Mouse (Mus musculus) liver, embryonic 14.5 days (tissue): ENCODE measurements around the gene Smap2. TPM values are rescaled to one million over a fixed set of nuclear protein-coding genes. Genes with fewer than 3 reads are reported as not detected.

Experiments used
- ATAC-seq: fragments of 200-750 bp; cut with Nextera tagmentation; 2 replicates; pipeline ENCODE4 v1.8.0; 2017; ENCODE audit warnings: moderate number of reproducible peaks, mild to moderate bottlenecking, moderate library complexity; ENCODE audit not compliant: insufficient read depth
- DNase-seq, 3 experiments: peaks; one replicate each; pipeline ENCODE4 v3.0.0-alpha.2; 2012 to 2013; ENCODE audit warnings: low read depth in 3 of 3, low spot score in 3 of 3
- H3K27ac ChIP-seq: fragments of 300-500 bp; sonication (generic); 2 replicates; pipeline ENCODE4 v1.5.1; 2014; ENCODE audit warnings: moderate library complexity, mild to moderate bottlenecking, control low read depth, inconsistent platforms
- H3K27me3 ChIP-seq: fragments of 300-500 bp; sonication (generic); 2 replicates; pipeline ENCODE4 v1.6.1; 2014; ENCODE audit warnings: mild to moderate bottlenecking, low read length, moderate library complexity; ENCODE audit not compliant: control insufficient read depth, insufficient read depth
- H3K36me3 ChIP-seq: fragments of 300-500 bp; sonication (generic); replicated peaks from 2 replicates; pipeline ENCODE4 v1.6.1; 2014; ENCODE audit warnings: low read depth; ENCODE audit not compliant: control insufficient read depth, insufficient read depth
- H3K4me1 ChIP-seq, 2 experiments: fragments of 200-500 bp in 1 of 2; fragments of 300-500 bp in 1 of 2; sonication (generic) in 1 of 2; replicated peaks; 2 replicates each; pipeline ENCODE4 v1.6.1; 2012 to 2014; ENCODE audit warnings: antibody characterized with exemption in 1 of 2, inconsistent platforms in 1 of 2, low read length in 1 of 2; ENCODE audit not compliant: control insufficient read depth in 2 of 2, insufficient read depth in 2 of 2
- H3K4me2 ChIP-seq: fragments of 300-500 bp; sonication (generic); 2 replicates; pipeline ENCODE4 v1.6.1; 2014; ENCODE audit warnings: low read depth, mild to moderate bottlenecking, control low read depth, moderate library complexity
- H3K4me3 ChIP-seq, 2 experiments: fragments of 200-500 bp in 1 of 2; fragments of 300-500 bp in 1 of 2; sonication (generic) in 1 of 2; 2 replicates each; pipeline ENCODE4 v1.5.1; 2012 to 2014; ENCODE audit warnings: low read depth in 2 of 2, low read length in 2 of 2, mild to moderate bottlenecking in 2 of 2, control low read depth in 1 of 2, inconsistent platforms in 1 of 2, moderate library complexity in 1 of 2; ENCODE audit not compliant: insufficient read depth in 1 of 2
- H3K9ac ChIP-seq: fragments of 300-500 bp; sonication (generic); replicated peaks from 2 replicates; pipeline ENCODE4 v1.6.1; 2014; ENCODE audit warnings: mild to moderate bottlenecking, control low read depth, moderate library complexity
- H3K9me3 ChIP-seq: fragments of 300-500 bp; sonication (generic); 2 replicates; pipeline ENCODE4 v1.6.1; 2016; ENCODE audit warnings: low read length, mixed read lengths; ENCODE audit not compliant: control insufficient read depth
- CTCF ChIP-seq: IDR thresholded peaks from 2 replicates; pipeline ENCODE4 v1.5.1; 2016; ENCODE audit warnings: antibody characterized with exemption, low read depth, control low read depth
- EP300 ChIP-seq: IDR thresholded peaks from 2 replicates; pipeline ENCODE4 v1.6.1; 2016; ENCODE audit warnings: antibody characterized with exemption, low read depth
- WGBS: fragments of 180-500 bp; shearing (Covaris S2); extraction: QIAGEN DNeasy Blood & Tissue Kit; methylation state at CpG from one replicate; pipeline ENCODE4 v1.1.7; 2014; ENCODE audit not compliant: insufficient replicate concordance; 5-methylcytosine and 5-hydroxymethylcytosine counted together
- polyA plus RNA-seq, 2 experiments: library from polyadenylated mRNA; depleted of rRNA in 1 of 2; stranded (reverse) in 1 of 2; unstranded in 1 of 2; fragments of >200 nt; fragmentation: Nextera tagmentation in 1 of 2; extraction: Ambion mirVana in 1 of 2; gene quantifications; 2 replicates each; pipeline versions ENCODE4 v1.2.1 to v1.2.3; 2012 to 2014

Gene Smap2
- polyA plus RNA-seq, 2 experiments: 17.0 to 19.6 TPM

- Histone ChIP-seq H3K9ac (peak overlapping the region; percentile 98), H3K27ac (peak overlapping the region; percentile 87), H3K4me2 (peak overlapping the region; percentile 74), H3K36me3 (no peaks in the 10 kb centered on the region), H3K27me3 (no peaks in the 10 kb centered on the region), H3K9me3 (no peaks in the 10 kb centered on the region), H3K4me3 (peak overlapping the region; percentile 81 to 95), H3K4me1 (peaks cover 41 to 46% of the 10 kb centered on the region in 2 experiments)
- peak; percentile 74 to 81 (median 78) for DNase-seq
- TF ChIP-seq CTCF (no peak), EP300 (peak; percentile 88)
- peak; percentile 63 for ATAC-seq
- 5% methylated on average over 10 of the region's 10 CpGs for WGBS
These were observed 2.3 kb downstream of the Smap2 start for GRCm38 (mm10) chr4:121014594-121015267.

- Histone ChIP-seq H3K36me3 (no peaks in the 10 kb centered on the region), H3K4me3 (no peak overlapping the region), H3K9ac (no peak overlapping the region), H3K27me3 (no peaks in the 10 kb centered on the region), H3K4me2 (peak overlapping the region; percentile 24; the same call in 1 of the 2 replicates), H3K27ac (no peak overlapping the region), H3K4me1 (peaks cover 54 to 67% of the 10 kb centered on the region in 2 experiments), H3K9me3 (no peaks in the 10 kb centered on the region)
- ATAC-seq (no peak), DNase-seq (no peak)
- 44% methylated on average over 11 of the region's 11 CpGs for WGBS
- TF ChIP-seq EP300: peak; percentile 53
- TF ChIP-seq CTCF: no peak
These were observed 6.1 kb downstream of the Smap2 start for GRCm38 (mm10) chr4:121010770-121011549.

GRCm38 (mm10) chr4:121009151-121009550 is 7.9 kb downstream of the Smap2 start:
- 54% methylated on average over 5 of the region's 5 CpGs for WGBS
- no peak for TF ChIP-seq EP300
- TF ChIP-seq CTCF: no peak
- Histone ChIP-seq H3K27me3 (no peaks in the 10 kb centered on the region), H3K36me3 (no peaks in the 10 kb centered on the region), H3K9ac (no peak overlapping the region), H3K9me3 (no peaks in the 10 kb centered on the region), H3K4me3 (no peak overlapping the region), H3K27ac (no peak overlapping the region), H3K4me2 (no peak overlapping the region), H3K4me1 (peaks cover 60 to 67% of the 10 kb centered on the region in 2 experiments)
- DNase-seq: no peak
- no peak for ATAC-seq

GRCm38 (mm10) chr4:121008071-121008745 is 8.8 kb downstream of the Smap2 start:
- DNase-seq: no peak
- TF ChIP-seq EP300 (no peak), CTCF (no peak)
- 43% methylated on average over 3 of the region's 3 CpGs for WGBS
- H3K4me3 ChIP-seq: no peak overlapping the region
- H3K36me3 ChIP-seq: no peaks in the 10 kb centered on the region
- H3K27ac ChIP-seq: no peak overlapping the region; the same call in 1 of the 2 replicates
- peaks cover 57 to 66% of the 10 kb centered on the region in 2 experiments for H3K4me1 ChIP-seq
- no peak overlapping the region for H3K9ac ChIP-seq
- no peak overlapping the region for H3K4me2 ChIP-seq
- no peaks in the 10 kb centered on the region for H3K9me3 ChIP-seq
- no peaks in the 10 kb centered on the region for H3K27me3 ChIP-seq
- no peak for ATAC-seq

GRCm38 (mm10) chr4:121007006-121007405 is 10.0 kb downstream of the Smap2 start:
- Histone ChIP-seq H3K4me1 (peaks cover 50 to 64% of the 10 kb centered on the region in 2 experiments), H3K27me3 (no peaks in the 10 kb centered on the region), H3K9me3 (no peaks in the 10 kb centered on the region), H3K4me3 (no peak overlapping the region), H3K4me2 (no peak overlapping the region), H3K27ac (no peak overlapping the region; the same call in 1 of the 2 replicates), H3K36me3 (no peaks in the 10 kb centered on the region), H3K9ac (no peak overlapping the region)
- TF ChIP-seq EP300: no peak
- ATAC-seq (no peak), DNase-seq (no peak)
